Mouse (Mus musculus) megakaryocyte, embryonic 14.5 days (primary cell): ENCODE results near the gene Aff3.

Experiments
- FLI1 ChIP-seq: IDR thresholded peaks from 2 replicates; pipeline ENCODE4 v1.6.1; 2012; ENCODE audit warnings: low read length, inconsistent platforms, mixed read lengths
- GATA1 ChIP-seq: IDR thresholded peaks from 3 replicates; pipeline ENCODE4 v1.6.1; 2012; ENCODE audit warnings: mixed read lengths, low read length, inconsistent platforms, borderline replicate concordance

- TF ChIP-seq GATA1 (no peak), FLI1 (no peak)
Measured at GRCm38 (mm10) chr1:38595311-38595710, 69.4 kb downstream of the Aff3 start.
